Mouse (Mus musculus): ENCODE results near the gene Hist2h2be. TPM values are rescaled to one million over a fixed set of nuclear protein-coding genes. Genes with fewer than 3 reads are reported as not detected.
"Not testable (repeated sequence)": the region's sequence is repeated elsewhere in the genome, so short reads cannot be mapped to it uniquely, and the experiment has no call there.

The Hist2h2be gene
- total and polyA plus RNA-seq, 2 experiments from 2014 or later = 2.9 to 12.7 TPM

DNA sequence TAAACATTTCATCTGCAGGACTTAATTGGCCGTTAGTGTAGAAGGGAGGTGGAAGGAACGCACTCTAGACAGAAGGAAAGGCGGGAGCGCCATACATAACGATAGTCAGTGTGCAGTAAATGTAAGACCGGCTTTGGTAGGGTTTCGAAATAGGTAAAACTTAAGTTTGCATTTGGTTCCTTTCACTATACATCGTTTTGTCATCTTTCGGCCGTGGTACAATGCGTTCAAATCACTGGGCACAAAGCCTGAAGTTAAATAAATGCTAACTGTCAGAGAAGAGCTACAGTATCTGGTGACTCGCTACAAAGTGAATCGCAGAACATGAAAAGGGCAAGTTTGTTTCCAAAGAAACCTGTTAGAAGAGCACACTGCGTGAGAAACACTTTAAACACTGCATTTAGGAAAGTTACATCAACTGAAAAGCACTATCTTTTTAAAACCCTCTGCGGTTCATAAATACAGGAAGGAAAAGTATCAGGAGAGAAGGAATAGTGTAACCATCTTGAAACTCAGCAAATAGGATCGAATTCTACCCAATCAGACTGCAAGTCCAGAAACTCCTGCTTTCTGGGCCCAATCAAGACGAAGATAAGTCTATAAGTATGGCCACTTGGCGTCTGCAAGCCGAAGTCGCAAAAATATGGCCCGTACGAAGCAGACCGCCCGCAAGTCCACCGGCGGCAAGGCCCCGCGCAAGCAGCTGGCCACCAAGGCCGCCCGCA lies 47.3 kb downstream of the Hist2h2be start, which contains the start of gene Hist2h3b:
Gene Hist2h3b, plus strand, starts transcription at position 604 of the 725 bp plus-strand sequence.
- no peak for TF ChIP-seq CTCF (IDR thresholded peaks at IDR 0.05)
- Histone ChIP-seq H3K4me1 (ENCODE audit: insufficient read depth, low read length) (peaks cover 5% of the 10 kb centered on the region; the same call in 1 of the 2 replicates), H3K4me3 (ENCODE audit: low read depth, low read length) (peak within 1 kb of the TSS; percentile 48), H3K9me3 (ENCODE audit: low read length) (no peaks in the 10 kb centered on the region), H3K9ac (replicated peaks; ENCODE audit: low read length, poor library complexity, severe bottlenecking) (peak within 1 kb of the TSS; percentile 57; the same call in 1 of the 2 replicates), H3K27me3 (ENCODE audit: insufficient read depth, low read length) (no peaks in the 10 kb centered on the region), H3K36me3 (ENCODE audit: insufficient read depth, low read length) (no peaks in the 10 kb centered on the region), H3K4me2 (ENCODE audit: low read depth, low read length, poor library complexity, severe bottlenecking) (peak within 1 kb of the TSS; percentile 80), H3K27ac (ENCODE audit: low read depth, low read length) (peak within 1 kb of the TSS; percentile 92)
- WGBS = 20% methylated on average over 30 of the region's 30 CpGs
- ATAC-seq (ENCODE audit: low FRiP score) (peak; percentile 82), DNase-seq (ENCODE audit: low spot score) (peak; percentile 93)

DNA sequence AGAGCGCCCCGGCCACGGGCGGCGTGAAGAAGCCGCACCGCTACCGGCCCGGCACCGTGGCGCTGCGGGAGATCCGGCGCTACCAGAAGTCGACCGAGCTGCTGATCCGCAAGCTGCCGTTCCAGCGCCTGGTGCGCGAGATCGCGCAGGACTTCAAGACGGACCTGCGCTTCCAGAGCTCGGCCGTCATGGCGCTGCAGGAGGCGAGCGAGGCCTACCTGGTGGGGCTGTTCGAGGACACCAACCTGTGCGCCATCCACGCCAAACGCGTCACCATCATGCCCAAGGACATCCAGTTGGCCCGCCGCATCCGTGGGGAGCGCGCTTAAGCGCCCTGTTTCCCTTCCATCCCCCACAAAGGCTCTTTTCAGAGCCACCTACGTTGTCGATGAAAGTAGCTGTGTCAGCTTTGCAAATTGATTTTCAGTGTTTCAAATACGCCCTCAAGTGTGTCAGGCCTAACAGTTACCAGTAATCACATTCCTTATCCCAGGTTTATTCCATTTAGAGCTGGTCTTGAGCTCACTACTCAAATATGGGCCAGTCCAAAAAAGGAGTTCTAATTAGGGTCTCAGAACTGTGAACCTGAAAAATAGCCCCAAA lies 48.0 kb downstream of the Hist2h2be start:
- H3K27ac ChIP-seq (ENCODE audit: low read depth, low read length) = peak overlapping the region; percentile 92

DNA sequence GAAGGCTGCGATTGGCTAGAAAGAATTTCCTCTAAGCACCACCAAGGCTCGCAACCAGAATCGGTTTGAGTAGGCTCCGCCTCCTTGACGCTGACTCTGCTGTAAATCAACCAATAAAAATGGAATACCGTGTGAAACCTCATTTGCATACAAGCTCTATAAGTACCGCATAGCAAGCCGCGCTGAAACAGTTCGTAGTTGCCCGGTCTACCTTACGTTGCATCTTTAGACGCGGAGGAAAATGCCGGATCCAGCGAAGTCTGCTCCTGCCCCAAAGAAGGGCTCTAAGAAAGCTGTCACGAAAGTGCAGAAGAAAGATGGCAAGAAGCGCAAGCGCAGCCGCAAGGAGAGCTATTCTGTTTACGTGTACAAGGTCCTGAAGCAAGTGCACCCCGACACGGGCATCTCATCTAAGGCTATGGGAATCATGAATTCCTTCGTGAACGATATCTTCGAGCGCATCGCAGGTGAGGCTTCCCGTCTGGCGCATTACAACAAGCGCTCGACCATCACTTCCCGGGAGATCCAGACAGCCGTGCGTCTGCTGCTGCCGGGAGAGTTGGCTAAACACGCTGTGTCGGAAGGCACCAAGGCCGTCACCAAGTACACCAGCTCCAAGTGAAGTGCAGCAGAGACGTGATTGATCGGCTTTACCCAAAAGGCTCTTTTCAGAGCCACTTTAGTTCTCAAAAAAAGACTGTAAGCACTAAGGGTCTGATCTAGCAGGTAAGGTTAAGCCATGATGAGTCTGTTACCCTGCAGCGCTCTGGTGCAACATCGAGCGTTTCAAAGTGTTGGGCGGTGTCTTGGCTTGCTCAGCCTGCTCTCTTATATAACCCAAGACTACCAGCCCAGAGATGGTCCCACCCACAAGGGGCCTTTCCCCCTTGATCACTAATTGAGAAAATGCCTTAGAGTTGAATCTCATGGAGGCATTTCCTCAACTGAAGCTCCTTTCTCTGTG lies 48.9 kb downstream of the Hist2h2be start, which contains the start of gene Hist2h2bb:
Gene Hist2h2bb, plus strand, starts transcription at position 242 of the 964 bp plus-strand sequence.
- H3K4me3 ChIP-seq (ENCODE audit: low read depth, low read length) = peak within 1 kb of the TSS; percentile 48
- peak within 1 kb of the TSS; percentile 57 for H3K9ac ChIP-seq (replicated peaks; ENCODE audit: low read length, poor library complexity, severe bottlenecking)
- H3K4me1 ChIP-seq (ENCODE audit: insufficient read depth, low read length) = 0 out of 2 replicates have a peak, but pooled peaks cover 5% of the 10 kb centered on the region
- no peaks in the 10 kb centered on the region for H3K36me3 ChIP-seq (ENCODE audit: insufficient read depth, low read length)
- no peaks in the 10 kb centered on the region for H3K27me3 ChIP-seq (ENCODE audit: insufficient read depth, low read length)
- no peak for TF ChIP-seq CTCF (IDR thresholded peaks at IDR 0.05)
- H3K4me2 ChIP-seq (ENCODE audit: low read depth, low read length, poor library complexity, severe bottlenecking) = peak within 1 kb of the TSS; percentile 80
- DNase-seq (ENCODE audit: low spot score) (peak; percentile 99), ATAC-seq (ENCODE audit: low FRiP score) (peak; percentile 94)
- no peaks in the 10 kb centered on the region for H3K9me3 ChIP-seq (ENCODE audit: low read length)
- under 1% methylated on average over 45 of the region's 45 CpGs for WGBS
- H3K27ac ChIP-seq (ENCODE audit: low read depth, low read length) = peak within 1 kb of the TSS; percentile 92

More for the DNA sequence above, 48.0 kb downstream of the Hist2h2be start:
- 0% methylated on average over 11 of the region's 44 CpGs for WGBS
- H3K4me2 ChIP-seq (ENCODE audit: low read depth, low read length, poor library complexity, severe bottlenecking) = peak overlapping the region; percentile 80
- H3K36me3 ChIP-seq (ENCODE audit: insufficient read depth, low read length); H3K4me1 ChIP-seq (ENCODE audit: insufficient read depth, low read length); H3K9me3 ChIP-seq (ENCODE audit: low read length); DNase-seq (ENCODE audit: low spot score); H3K27me3 ChIP-seq (ENCODE audit: insufficient read depth, low read length): not testable (repeated sequence)
- peak; percentile 54 for ATAC-seq (ENCODE audit: low FRiP score)
- peak overlapping the region; percentile 48; the same call in 1 of the 2 replicates for H3K9ac ChIP-seq (replicated peaks; ENCODE audit: low read length, poor library complexity, severe bottlenecking)
- peak overlapping the region; percentile 48 for H3K4me3 ChIP-seq (ENCODE audit: low read depth, low read length)

Small RNA genes within 50 kb of the gene (microRNA-seq; reads per million reads assigned to microRNA genes)
- gene Gm44492 (ENCODE audit: borderline number of aligned reads) = not detected
- gene Gm47311 (ENCODE audit: borderline number of aligned reads) = not detected
- not detected for gene Gm47313 (ENCODE audit: borderline number of aligned reads)

Other genes with a start within 250 kb of the Hist2h2be start
- 52.5 and 62.7 TPM in 2 replicates for gene Plekho1, start 225.1 kb upstream of the Hist2h2be start, total RNA-seq (2014; rRNA removed)
- gene Plekho1, start 225.1 kb upstream of the Hist2h2be start, polyA plus RNA-seq (2015; fragmentation: Nextera tagmentation; extraction: Ambion mirVana) = 37.3 and 41.2 TPM in 2 replicates
- 29.5 and 35.3 TPM in 2 replicates for gene Vps45, start 162.7 kb upstream of the Hist2h2be start, total RNA-seq (2014; rRNA removed)
- gene Vps45, start 162.7 kb upstream of the Hist2h2be start, polyA plus RNA-seq (2015; fragmentation: Nextera tagmentation; extraction: Ambion mirVana) = 60.6 and 61.1 TPM in 2 replicates
- gene Otud7b, start 116.6 kb upstream of the Hist2h2be start, total RNA-seq (2014; rRNA removed) = 14.3 and 16.3 TPM in 2 replicates
- 5.7 and 7.5 TPM in 2 replicates for gene Otud7b, start 116.6 kb upstream of the Hist2h2be start, polyA plus RNA-seq (2015; fragmentation: Nextera tagmentation; extraction: Ambion mirVana)
- gene Mtmr11, start 59.1 kb upstream of the Hist2h2be start, total RNA-seq (2014; rRNA removed) = 15.5 and 22.3 TPM in 2 replicates
- gene Mtmr11, start 59.1 kb upstream of the Hist2h2be start, polyA plus RNA-seq (2015; fragmentation: Nextera tagmentation; extraction: Ambion mirVana) = 8.4 and 9.4 TPM in 2 replicates
- 70.3 and 79.1 TPM in 2 replicates for gene Sf3b4, start 48.8 kb upstream of the Hist2h2be start, total RNA-seq (2014; rRNA removed)
- gene Sf3b4, start 48.8 kb upstream of the Hist2h2be start, polyA plus RNA-seq (2015; fragmentation: Nextera tagmentation; extraction: Ambion mirVana) = 156 and 158 TPM in 2 replicates
- 157 and 160 TPM in 2 replicates for gene Sv2a, start 40.0 kb upstream of the Hist2h2be start, total RNA-seq (2014; rRNA removed)
- 167 and 176 TPM in 2 replicates for gene Sv2a, start 40.0 kb upstream of the Hist2h2be start, polyA plus RNA-seq (2015; fragmentation: Nextera tagmentation; extraction: Ambion mirVana)
- 29.5 and 36.8 TPM in 2 replicates for gene Bola1, start 1.4 kb upstream of the Hist2h2be start, total RNA-seq (2014; rRNA removed)
- gene Bola1, start 1.4 kb upstream of the Hist2h2be start, polyA plus RNA-seq (2015; fragmentation: Nextera tagmentation; extraction: Ambion mirVana) = 54.6 and 58.1 TPM in 2 replicates
- 134 and 144 TPM in 2 replicates for gene Hist2h2ab, start 1.3 kb upstream of the Hist2h2be start, total RNA-seq (2014; rRNA removed)
- 1.1 TPM in 1 of 2 replicates, not detected in the other for gene Hist2h2ab, start 1.3 kb upstream of the Hist2h2be start, polyA plus RNA-seq (2015; fragmentation: Nextera tagmentation; extraction: Ambion mirVana)
- gene Hist2h2ac, start 239 bp upstream of the Hist2h2be start, total RNA-seq (2014; rRNA removed) = 271 and 554 TPM in 2 replicates
- gene Hist2h2ac, start 239 bp upstream of the Hist2h2be start, polyA plus RNA-seq (2015; fragmentation: Nextera tagmentation; extraction: Ambion mirVana) = 1.7 and 1.9 TPM in 2 replicates
- gene Hist2h3c2, start 18.0 kb downstream of the Hist2h2be start, total RNA-seq (2014; rRNA removed) = 67.5 and 182 TPM in 2 replicates
- 0.56 and 0.68 TPM in 2 replicates for gene Hist2h3c2, start 18.0 kb downstream of the Hist2h2be start, polyA plus RNA-seq (2015; fragmentation: Nextera tagmentation; extraction: Ambion mirVana)
- gene Hist2h2aa2, start 19.2 kb downstream of the Hist2h2be start, total RNA-seq (2014; rRNA removed) = 914 and 1,403 TPM in 2 replicates
- gene Hist2h2aa2, start 19.2 kb downstream of the Hist2h2be start, polyA plus RNA-seq (2015; fragmentation: Nextera tagmentation; extraction: Ambion mirVana) = 41.9 and 45.6 TPM in 2 replicates
- gene Hist2h2aa1, start 24.4 kb downstream of the Hist2h2be start, total RNA-seq (2014; rRNA removed) = 786 and 1,113 TPM in 2 replicates
- 18.8 and 19.5 TPM in 2 replicates for gene Hist2h2aa1, start 24.4 kb downstream of the Hist2h2be start, polyA plus RNA-seq (2015; fragmentation: Nextera tagmentation; extraction: Ambion mirVana)
- 2.8 TPM in 1 of 2 replicates, not detected in the other for gene Hist2h3c1, start 25.6 kb downstream of the Hist2h2be start, total RNA-seq (2014; rRNA removed)
- gene Hist2h3c1, start 25.6 kb downstream of the Hist2h2be start, polyA plus RNA-seq (2015; fragmentation: Nextera tagmentation; extraction: Ambion mirVana) = 0.11 and 0.32 TPM in 2 replicates
- 109 and 118 TPM in 2 replicates for gene Hist2h4, start 42.2 kb downstream of the Hist2h2be start, total RNA-seq (2014; rRNA removed)
- 5.3 and 6.1 TPM in 2 replicates for gene Hist2h4, start 42.2 kb downstream of the Hist2h2be start, polyA plus RNA-seq (2015; fragmentation: Nextera tagmentation; extraction: Ambion mirVana)
- 684 and 1,135 TPM in 2 replicates for gene Hist2h3b, start 47.5 kb downstream of the Hist2h2be start, total RNA-seq (2014; rRNA removed)
- gene Hist2h3b, start 47.5 kb downstream of the Hist2h2be start, polyA plus RNA-seq (2015; fragmentation: Nextera tagmentation; extraction: Ambion mirVana) = 6.2 and 8.3 TPM in 2 replicates
- 162 and 343 TPM in 2 replicates for gene Hist2h2bb, start 48.6 kb downstream of the Hist2h2be start, total RNA-seq (2014; rRNA removed)
- 1.0 and 1.7 TPM in 2 replicates for gene Hist2h2bb, start 48.6 kb downstream of the Hist2h2be start, polyA plus RNA-seq (2015; fragmentation: Nextera tagmentation; extraction: Ambion mirVana)
- gene Fcgr1, start 72.8 kb downstream of the Hist2h2be start, total RNA-seq (2014; rRNA removed) = 0.60 and 1.3 TPM in 2 replicates
- gene Fcgr1, start 72.8 kb downstream of the Hist2h2be start, polyA plus RNA-seq (2015; fragmentation: Nextera tagmentation; extraction: Ambion mirVana) = 1.5 TPM in 2 replicates
- not detected in 2 replicates for gene BC107364, start 231.2 kb downstream of the Hist2h2be start, total RNA-seq (2014; rRNA removed)
- gene BC107364, start 231.2 kb downstream of the Hist2h2be start, polyA plus RNA-seq (2015; fragmentation: Nextera tagmentation; extraction: Ambion mirVana) = not detected in 2 replicates